20 mouse cellular contexts compared by ENCODE assay signal in genomic region chr4:114481518-114481917, GRCm38 (mm10).
A peak's percentile ranks its signal among the peaks of the same experiment; 100 is the strongest.
DNase-seq lines count a peak whose midpoint lies in the region; ATAC-seq lines count a peak whose summit lies in the region.
"Had no signal": no experiment of that assay in that cellular context is flagged by ENCODE, and none has a peak within 500 bp of the region (broad histone marks: within the 10 kb centered on the region; RNA-seq: fewer than 3 reads in every experiment).

No protein-coding gene starts in this region.

- no peak overlapping the region for H3K4me3 ChIP-seq in forebrain, embryonic 13.5 days
- H3K4me3 ChIP-seq in forebrain, embryonic 10.5 days = no peak overlapping the region
- H3K4me3 ChIP-seq in midbrain, embryonic 12.5 days = no peak overlapping the region
- H3K4me3 ChIP-seq: kidney, embryonic 15.5 days; liver, embryonic 13.5 days; lung, embryonic 15.5 days; megakaryocyte, embryonic 14.5 days had no signal

- ATAC-seq in forebrain, embryonic 13.5 days = peak; percentile 50; the same call in 1 of the 2 replicates
- 0 out of 2 replicates have a peak, but pooled peaks have one; percentile 23 for ATAC-seq in midbrain, embryonic 12.5 days (ENCODE audit: low FRiP score, low read depth)
- ATAC-seq: CD4-positive, CD25-positive, alpha-beta regulatory T cell, adult 4 months had no signal

- no peaks in the 10 kb centered on the region for H3K27me3 ChIP-seq in forebrain, embryonic 13.5 days
- H3K27me3 ChIP-seq in forebrain, embryonic 10.5 days (ENCODE audit: poor library complexity, severe bottlenecking) = no peaks in the 10 kb centered on the region
- no peaks in the 10 kb centered on the region for H3K27me3 ChIP-seq in midbrain, embryonic 12.5 days
- H3K27me3 ChIP-seq: liver, embryonic 13.5 days; lung, embryonic 15.5 days; megakaryocyte, embryonic 14.5 days had no signal

- intact Hi-C loops in left cerebral cortex, postnatal 4 days (cut with DNase I) = no loop called here

- no peak overlapping the region; the same call in 1 of the 2 replicates for H3K27ac ChIP-seq in forebrain, embryonic 13.5 days
- no peak overlapping the region for H3K27ac ChIP-seq in forebrain, embryonic 10.5 days
- 0 out of 2 replicates have a peak overlapping the region, but pooled peaks have one; percentile 0 for H3K27ac ChIP-seq in midbrain, embryonic 12.5 days (replicated peaks)
- H3K27ac ChIP-seq: kidney, embryonic 15.5 days; liver, embryonic 13.5 days; lung, embryonic 15.5 days had no signal

- peaks cover 23% of the 10 kb centered on the region for H3K4me1 ChIP-seq in forebrain, embryonic 13.5 days
- peaks cover 19% of the 10 kb centered on the region for H3K4me1 ChIP-seq in forebrain, embryonic 10.5 days
- peaks cover 14% of the 10 kb centered on the region for H3K4me1 ChIP-seq in midbrain, embryonic 12.5 days
- H3K4me1 ChIP-seq: liver, embryonic 13.5 days; megakaryocyte, embryonic 14.5 days had no signal

- H3K4me2 ChIP-seq in forebrain, embryonic 13.5 days = no peak overlapping the region
- H3K4me2 ChIP-seq in midbrain, embryonic 12.5 days (replicated peaks) = no peak overlapping the region
- H3K4me2 ChIP-seq: kidney, embryonic 15.5 days; liver, embryonic 13.5 days; lung, embryonic 15.5 days had no signal

- no peaks in the 10 kb centered on the region for H3K36me3 ChIP-seq in forebrain, embryonic 13.5 days (ENCODE audit: poor library complexity, severe bottlenecking)
- H3K36me3 ChIP-seq in forebrain, embryonic 10.5 days (replicated peaks) = no peaks in the 10 kb centered on the region
- H3K36me3 ChIP-seq in midbrain, embryonic 12.5 days = no peaks in the 10 kb centered on the region
- H3K36me3 ChIP-seq: kidney, embryonic 15.5 days; liver, embryonic 13.5 days; lung, embryonic 15.5 days had no signal

- H3K9me3 ChIP-seq in forebrain, embryonic 13.5 days (replicated peaks) = no peaks in the 10 kb centered on the region
- no peaks in the 10 kb centered on the region for H3K9me3 ChIP-seq in forebrain, embryonic 10.5 days
- no peaks in the 10 kb centered on the region for H3K9me3 ChIP-seq in midbrain, embryonic 12.5 days
- H3K9me3 ChIP-seq: kidney, embryonic 15.5 days; liver, embryonic 13.5 days; lung, embryonic 15.5 days; megakaryocyte, embryonic 14.5 days had no signal

- DNase-seq in forebrain, embryonic 10.5 days (ENCODE audit: extremely low spot score, low spot score) = no peak
- DNase-seq in left cerebral cortex, postnatal 4 days = peak; percentile 28
- no peak for DNase-seq in left cerebral cortex, adult 8-10 months (ENCODE audit: low spot score in 2 of 2)
- DNase-seq in retina, embryonic 14.5 days (ENCODE audit: low spot score) = peak; percentile 11
- no peak for DNase-seq in cerebellum, adult 11 months
- DNase-seq: adrenal gland, postnatal 14 days; cerebellum, adult 9-10 months; gastrocnemius, postnatal 36 days; heart, postnatal 36 days; kidney, adult 11 months; kidney, postnatal 36 days; liver, embryonic 13.5 days; lung, postnatal 36 days; right cerebral cortex, postnatal 14 days had no signal

- H3K9ac ChIP-seq in forebrain, embryonic 13.5 days = no peak overlapping the region
- no peak overlapping the region for H3K9ac ChIP-seq in midbrain, embryonic 12.5 days (replicated peaks)
- H3K9ac ChIP-seq: kidney, embryonic 15.5 days; liver, embryonic 13.5 days; lung, embryonic 15.5 days had no signal

- WGBS in forebrain, embryonic 13.5 days = 13% methylated on average over 5 of the region's 5 CpGs
- 55% methylated on average over 5 of the region's 5 CpGs for WGBS in forebrain, embryonic 10.5 days
- 28% methylated on average over 5 of the region's 5 CpGs for WGBS in midbrain, embryonic 12.5 days

Comparison
In these comparisons a context has a peak if more than half of its experiments do, and no peak if none do; other contexts are left out.
1. DNase-seq: peak in left cerebral cortex, postnatal 4 days (single experiment) and retina, embryonic 14.5 days (single experiment); none in forebrain, embryonic 10.5 days (single experiment), left cerebral cortex, adult 8-10 months (0 of 2) and cerebellum, adult 11 months (single experiment).